Mouse (Mus musculus) left cerebral cortex, postnatal 36 days (tissue): ENCODE measurements around the gene Dhdh. TPM values are rescaled to one million over a fixed set of nuclear protein-coding genes. Genes with fewer than 3 reads are reported as not detected.
"Not testable (repeated sequence)": the region's sequence is repeated elsewhere in the genome, so short reads cannot be mapped to it uniquely, and the experiment has no call there.

Experiments used
- DNase-seq, 2 experiments: peaks; one replicate each; pipeline ENCODE4 v3.0.0; 2021 to 2022; ENCODE audit warnings: low spot score in 2 of 2, mixed read lengths in 1 of 2
- intact Hi-C: fragments of 180-260 bp; cut with DNase I; formaldehyde crosslinking; loops from one replicate; pipeline ENCODE4 v1.15.1; 2025
- total RNA-seq, 2 experiments: library from RNA; stranded (reverse); gene quantifications; 2 replicates each; pipeline ENCODE4 v1.2.3; 2021

Gene Dhdh
- 1 to 10 TPM; 4.0 to 4.8 TPM for total RNA-seq

GRCm38 (mm10) chr7:45488293-45489204 is at the start of gene Dhdh:
TSS of gene Dhdh (minus strand) at chr7:45488805.
- DNase-seq = peak; percentile 41 to 45
- intact Hi-C loops = no loop called here

DNA sequence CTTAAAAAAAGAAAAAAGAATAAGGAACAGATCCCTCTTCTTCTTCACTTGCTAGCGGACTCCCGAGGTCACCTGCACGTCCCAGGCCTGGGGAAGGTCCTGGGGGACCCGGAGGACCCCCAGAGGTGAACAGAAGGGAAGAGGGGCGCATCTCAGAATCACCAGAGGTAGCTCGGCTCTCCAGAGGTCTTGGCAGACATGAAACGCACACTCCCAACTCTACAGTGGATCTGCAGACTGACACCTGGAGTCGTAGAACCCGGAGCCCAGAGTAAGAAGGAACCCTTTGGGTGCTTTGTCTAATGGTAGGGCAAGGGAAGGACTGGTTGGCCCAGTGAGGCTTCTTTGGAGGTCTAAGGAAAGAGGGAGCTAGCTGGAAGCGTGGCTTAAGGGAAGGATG is 49.0 kb upstream of the Dhdh start:
- DNase-seq = no peak
- intact Hi-C loops = no loop called here

DNA sequence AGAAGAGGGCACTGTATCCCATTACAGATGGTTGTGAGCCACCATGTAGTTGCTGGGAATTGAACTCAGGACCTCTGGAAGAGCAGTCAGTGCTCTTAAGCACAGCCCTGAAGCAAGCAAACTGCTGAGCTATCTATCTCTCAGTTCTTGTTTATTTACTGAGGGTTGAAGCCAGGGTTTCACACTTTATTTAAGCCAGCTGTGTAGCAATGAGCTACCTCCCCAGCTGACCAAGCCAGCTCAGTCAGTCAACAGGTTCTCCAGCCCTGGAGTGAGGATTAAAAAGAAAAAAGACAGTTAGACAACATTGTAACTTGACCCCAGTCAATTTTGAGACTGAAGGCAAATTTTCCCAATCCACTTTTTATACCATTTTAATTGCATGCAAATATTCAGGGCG is 47.1 kb upstream of the Dhdh start:
- intact Hi-C loops = no loop called here
- DNase-seq = no peak

GRCm38 (mm10) chr7:45530643-45531042 is 42.0 kb upstream of the Dhdh start:
- no peak for DNase-seq
- intact Hi-C loops = no loop called here

GRCm38 (mm10) chr7:45529461-45529860 is 40.9 kb upstream of the Dhdh start:
- no peak for DNase-seq
- intact Hi-C loops = loop anchor here (5.0 kb wide), 1 partner anchor 52 kb away; no protein-coding TSS in a partner anchor

GRCm38 (mm10) chr7:45527169-45527568 is 38.6 kb upstream of the Dhdh start:
- intact Hi-C loops = loop anchor here (5.0 kb wide), 1 partner anchor 50 kb away; no protein-coding TSS in a partner anchor
- not testable (repeated sequence) for DNase-seq

DNA sequence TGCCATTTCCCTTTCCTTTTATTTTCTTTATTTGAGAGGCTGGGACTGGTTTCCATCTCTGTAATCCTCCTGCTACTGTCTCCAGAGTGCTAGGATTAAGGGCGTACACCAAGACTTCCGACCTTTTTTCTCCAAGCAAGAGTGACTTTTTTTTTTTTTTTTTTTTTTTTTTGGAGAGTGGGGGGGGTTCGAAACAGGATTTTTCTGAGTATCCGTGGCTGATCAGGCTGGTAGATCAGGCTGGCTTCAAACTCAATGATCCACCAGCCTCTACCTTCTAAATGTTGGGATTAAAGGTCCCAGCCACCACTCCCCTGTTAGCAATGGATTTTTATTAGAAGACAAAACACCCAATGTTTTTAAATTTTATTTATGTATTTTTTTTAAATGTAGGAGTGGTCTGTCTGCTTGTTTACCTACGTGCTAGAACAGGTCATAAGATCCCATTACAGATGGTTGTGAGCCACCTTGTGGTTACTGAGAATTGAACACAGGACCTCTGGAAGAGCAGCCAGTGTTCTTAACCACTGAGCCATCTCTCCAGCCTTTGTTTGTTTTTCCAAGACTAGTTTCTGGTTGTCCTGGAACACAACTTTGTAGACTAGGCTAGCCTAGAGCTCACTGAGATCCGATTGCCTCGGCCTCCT is 38.0 kb upstream of the Dhdh start:
- intact Hi-C loops = loop anchor here (5.0 kb wide), 1 partner anchor 49 kb away; no protein-coding TSS in a partner anchor
- no peak for DNase-seq

DNA sequence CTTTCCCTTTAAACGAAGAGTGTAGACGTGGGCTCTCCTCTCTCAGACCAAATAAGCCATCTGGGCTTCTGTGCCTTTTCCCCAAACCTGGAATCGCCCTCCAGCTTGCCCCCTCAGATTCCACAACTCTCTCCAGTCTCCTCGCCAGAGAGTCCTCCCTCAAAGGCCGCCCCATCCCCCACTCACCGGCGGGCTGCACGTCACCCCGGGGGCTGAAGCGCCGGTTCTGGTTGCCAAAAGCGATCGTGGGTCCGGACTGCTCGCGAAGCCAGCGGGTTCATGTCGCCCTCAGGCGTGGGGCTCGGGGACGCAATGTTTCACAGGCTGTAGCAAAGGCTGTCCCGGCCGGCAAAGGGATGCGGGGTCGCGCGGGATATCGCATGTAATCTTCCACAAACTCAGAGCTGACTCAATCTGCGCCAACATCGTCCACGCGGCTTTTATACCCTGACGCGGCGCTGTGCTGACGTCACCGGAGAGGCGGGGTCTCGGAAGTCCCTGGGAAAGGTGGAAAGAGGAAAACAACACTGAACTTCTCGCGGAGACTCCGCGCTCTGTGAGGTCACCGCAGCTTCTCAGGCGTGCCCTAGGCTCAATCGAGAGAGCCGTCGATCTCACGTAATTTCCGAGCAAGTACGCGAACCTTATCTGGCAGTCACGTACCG is 37.3 kb upstream of the Dhdh start, which contains the start of the genes Ppp1r15a and Plekha4:
Gene Ppp1r15a (minus strand): TSS at position 460 of the 665 bp plus-strand sequence.
Gene Plekha4 (plus strand): TSS at position 522 of the 665 bp plus-strand sequence.
- intact Hi-C loops = loop anchor here (5.0 kb wide), 1 partner anchor 49 kb away; no protein-coding TSS in a partner anchor
- peak; percentile 94 to 95 for DNase-seq

- no peak for DNase-seq
Measured at GRCm38 (mm10) chr7:45524841-45525621, 36.4 kb upstream of the Dhdh start.

DNA sequence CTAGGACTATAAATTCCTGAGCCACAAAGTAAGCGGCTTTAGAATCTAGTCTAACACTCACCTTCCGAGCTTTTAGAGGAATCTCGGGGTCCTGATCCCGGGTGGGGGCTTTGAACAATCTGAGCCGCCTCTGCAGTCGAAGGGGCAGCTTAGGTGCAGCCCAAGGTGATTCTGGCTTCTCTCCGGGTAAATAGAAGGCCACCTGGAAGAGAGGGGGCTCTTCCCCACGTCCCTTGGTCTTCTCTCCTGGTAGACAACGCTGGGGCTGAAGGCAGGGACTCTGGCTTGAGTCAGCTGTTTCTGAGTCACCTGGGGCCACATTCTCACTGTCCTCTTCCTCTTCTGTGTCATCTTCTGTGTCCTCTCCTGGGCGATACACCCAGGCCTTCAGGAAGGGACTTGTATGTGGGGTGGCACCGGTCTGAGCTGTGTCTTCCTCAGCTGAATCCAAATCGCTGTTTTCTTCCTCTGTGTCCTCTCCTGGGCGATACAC is 35.1 kb upstream of the Dhdh start:
- no peak for DNase-seq
- intact Hi-C loops = no loop called here

More at GRCm38 (mm10) chr7:45524841-45525621, 36.4 kb upstream of the Dhdh start:
- intact Hi-C loops = loop anchor here (5.0 kb wide), 1 partner anchor 48 kb away; no protein-coding TSS in a partner anchor

GRCm38 (mm10) chr7:45522957-45523676 is 34.5 kb upstream of the Dhdh start:
- intact Hi-C loops = no loop called here
- no peak for DNase-seq

DNA sequence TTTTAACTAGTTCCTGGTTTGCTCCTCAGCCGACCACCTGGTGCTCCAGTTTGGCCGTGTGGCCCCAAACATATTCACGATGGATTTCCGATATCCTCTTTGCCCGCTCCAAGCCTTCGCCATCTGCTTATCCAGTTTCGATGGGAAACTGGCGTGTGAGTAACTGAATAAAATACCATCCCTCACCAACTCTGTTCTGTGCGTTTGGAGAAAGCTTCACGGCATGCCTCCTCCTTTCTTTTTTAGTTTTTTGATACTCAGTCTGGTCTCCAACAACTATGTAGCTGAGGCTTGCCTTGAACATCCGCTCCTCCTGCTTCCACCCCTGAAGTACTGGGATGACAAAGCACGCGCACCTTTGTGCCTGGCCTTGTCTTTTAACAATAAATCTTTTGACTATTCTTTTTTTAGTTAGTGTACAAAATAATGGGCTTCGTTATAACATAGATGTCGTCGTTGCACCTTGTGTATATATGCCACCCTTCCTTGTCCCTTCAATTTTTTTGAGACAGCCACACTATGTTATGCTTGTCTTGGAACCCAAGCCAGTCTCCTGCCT is 33.7 kb upstream of the Dhdh start:
- intact Hi-C loops = no loop called here

GRCm38 (mm10) chr7:45521728-45522184 is 33.2 kb upstream of the Dhdh start:
- DNase-seq = peak; percentile 88 to 89
- intact Hi-C loops = no loop called here

More for the DNA sequence above, 33.7 kb upstream of the Dhdh start:
- DNase-seq = no peak

- no peak for DNase-seq
- intact Hi-C loops = no loop called here
Measured at GRCm38 (mm10) chr7:45520605-45521004, 32.0 kb upstream of the Dhdh start.

DNA sequence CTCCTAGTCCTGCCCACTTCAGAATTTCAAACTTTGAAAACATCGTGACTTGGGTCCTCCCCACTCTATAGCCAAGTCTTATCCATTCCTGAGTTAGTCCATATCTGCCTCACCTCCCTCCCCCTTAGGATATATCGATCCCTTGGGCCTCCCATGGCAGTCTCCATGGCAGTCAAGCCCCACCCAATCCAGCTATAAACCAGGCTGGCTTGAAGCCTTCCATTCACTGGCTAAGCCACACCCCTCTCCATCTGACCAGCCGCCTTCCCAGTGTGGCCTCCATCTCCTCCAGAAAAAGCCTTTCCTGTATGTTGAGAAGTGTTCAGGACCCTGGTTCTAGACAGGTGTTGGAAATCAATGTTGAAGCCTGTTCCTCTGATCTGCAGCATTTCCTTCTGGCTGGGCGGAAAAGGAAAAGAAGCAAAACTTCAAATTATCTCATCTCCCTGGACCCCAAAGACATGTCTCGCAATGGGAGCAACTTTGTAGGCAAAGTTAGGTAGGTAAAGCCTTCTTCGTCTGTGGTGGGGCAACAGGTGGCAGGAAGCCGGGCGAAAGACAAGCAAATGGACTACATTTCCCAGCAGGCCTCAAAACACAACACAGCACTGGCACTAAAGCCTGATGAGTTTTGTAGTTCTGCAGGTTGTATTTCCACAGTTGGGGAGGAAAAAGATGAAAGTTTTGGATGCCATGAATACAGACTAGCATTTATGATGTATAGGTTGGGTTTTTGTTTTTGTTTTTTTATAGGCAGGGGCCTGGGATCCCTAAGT is 30.9 kb upstream of the Dhdh start:
- intact Hi-C loops = no loop called here
- DNase-seq = no peak

DNA sequence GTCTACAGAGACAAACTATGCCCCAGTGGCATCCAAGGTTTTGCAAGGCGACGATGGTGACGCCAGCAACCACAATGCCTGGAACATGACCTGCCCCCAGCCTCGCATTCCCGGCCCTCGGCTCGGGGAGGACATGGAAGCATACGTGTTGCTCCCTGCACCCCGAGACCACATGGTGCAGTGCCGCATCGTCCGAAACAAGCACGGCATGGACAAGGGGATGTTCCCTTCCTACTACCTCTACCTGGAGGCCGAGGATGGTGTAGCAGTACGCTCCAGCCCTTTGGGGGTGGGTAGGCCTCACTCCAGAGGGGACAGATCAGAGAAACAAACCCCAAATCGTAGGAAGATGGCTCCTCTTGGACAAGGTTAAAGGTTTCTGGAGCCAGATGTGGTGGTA is 30.0 kb upstream of the Dhdh start:
- intact Hi-C loops = no loop called here
- no peak for DNase-seq

- intact Hi-C loops, DNase-seq: not testable (repeated sequence)
Measured at GRCm38 (mm10) chr7:45516846-45517245, 28.2 kb upstream of the Dhdh start.
